Mouse (Mus musculus) heart, postnatal 0 days (tissue): ENCODE data around the gene Sh2d4b.

Experiments
- CTCF ChIP-seq: IDR thresholded peaks from 2 replicates; pipeline ENCODE4 v1.5.1; 2016; ENCODE audit warnings: antibody characterized with exemption, control low read depth, low read depth
- EP300 ChIP-seq: IDR thresholded peaks from 2 replicates; pipeline ENCODE4 v1.6.1; 2016; ENCODE audit warnings: antibody characterized with exemption, low read depth

DNA sequence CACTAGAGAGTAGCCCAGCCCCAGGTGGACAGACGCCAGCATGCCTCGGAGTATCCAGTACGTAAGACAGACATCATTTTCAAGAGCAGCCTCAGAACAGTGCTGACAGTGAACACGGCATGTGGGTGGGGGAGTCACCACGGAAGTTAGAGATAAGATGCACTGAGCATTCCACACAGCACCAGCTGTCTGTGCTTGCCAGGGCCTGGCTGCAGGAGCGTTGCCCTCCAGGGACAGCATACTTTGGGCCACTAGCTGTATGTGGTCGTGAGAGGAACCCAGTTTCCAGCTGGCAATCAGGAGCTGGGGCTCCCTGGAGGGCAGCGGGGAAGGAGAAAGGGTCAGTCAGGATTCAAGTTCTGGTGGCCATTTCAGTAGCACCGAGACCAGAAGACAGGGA, 13.7 kb upstream of the Sh2d4b start:
- TF ChIP-seq CTCF = no peak
- no peak for TF ChIP-seq EP300
